7 mouse cellular contexts compared by ENCODE assay signal in the genomic region with DNA sequence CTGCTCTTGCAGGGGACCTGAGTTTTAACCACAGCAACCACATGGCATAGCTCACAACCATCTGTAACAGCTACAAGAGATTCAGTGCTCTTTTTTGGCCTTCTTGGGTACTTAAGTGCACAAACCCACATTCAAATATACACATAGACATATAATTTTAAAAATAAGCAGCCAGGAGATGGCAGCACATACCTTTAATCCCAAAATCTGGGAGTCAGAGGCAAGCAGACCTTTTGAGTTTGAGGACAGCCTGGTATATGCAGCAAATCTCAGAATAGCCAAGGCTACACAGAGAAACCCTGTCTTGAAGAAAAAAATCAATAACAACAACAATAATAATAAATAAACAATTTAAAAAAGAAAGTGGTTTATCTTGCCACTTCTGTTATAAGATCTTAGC.
DNase-seq lines count a peak whose midpoint lies in the region; ATAC-seq and TF ChIP-seq lines count a peak whose summit lies in the region.
"Not testable (repeated sequence)": the region's sequence is repeated elsewhere in the genome, so short reads cannot be mapped to it uniquely, and the experiment has no call there.

No protein-coding gene starts in this region.

- H3K4me2 ChIP-seq in hindbrain, postnatal 0 days (ENCODE audit: low read depth, low read length); kidney, postnatal 0 days (ENCODE audit: low read length); stomach, postnatal 0 days (replicated peaks; ENCODE audit: low read depth): not testable (repeated sequence)

- H3K4me1 ChIP-seq in hindbrain, postnatal 0 days (ENCODE audit: insufficient read depth, low read length); kidney, postnatal 0 days (replicated peaks; ENCODE audit: insufficient read depth, low read length); stomach, postnatal 0 days (replicated peaks; ENCODE audit: control insufficient read depth, insufficient read depth): not testable (repeated sequence)

- H3K4me3 ChIP-seq in hindbrain, postnatal 0 days (ENCODE audit: low read length); kidney, postnatal 0 days (replicated peaks; ENCODE audit: low read depth, low read length); left cerebral cortex, adult 2 months; stomach, postnatal 0 days (ENCODE audit: low read depth, low read length): not testable (repeated sequence)

- not testable (repeated sequence) for H3K9ac ChIP-seq in hindbrain, postnatal 0 days (replicated peaks; ENCODE audit: low read length); kidney, postnatal 0 days (ENCODE audit: low read depth, low read length); stomach, postnatal 0 days (ENCODE audit: low read length)

- not testable (repeated sequence) for ATAC-seq in hindbrain, postnatal 0 days; kidney, postnatal 0 days (replicated peaks; ENCODE audit: low FRiP score, low read depth); stomach, postnatal 0 days (ENCODE audit: low FRiP score, low TSS enrichment)

- intact Hi-C loops in left cerebral cortex, adult 2 months (cut with DNase I): loop anchor here (1.0 kb wide), 1 partner anchor 73 kb away; no protein-coding TSS in a partner anchor

- not testable (repeated sequence) for H3K9me3 ChIP-seq in hindbrain, postnatal 0 days (ENCODE audit: low read length); kidney, postnatal 0 days (replicated peaks; ENCODE audit: low read length); stomach, postnatal 0 days (ENCODE audit: control insufficient read depth, low read length)

- not testable (repeated sequence) for H3K27me3 ChIP-seq in hindbrain, postnatal 0 days (ENCODE audit: insufficient read depth, low read length); kidney, postnatal 0 days (ENCODE audit: insufficient read depth, low read length); stomach, postnatal 0 days (ENCODE audit: control insufficient read depth, insufficient read depth, low read length)

- not testable (repeated sequence) for TF ChIP-seq EP300 in stomach, postnatal 0 days (optimal IDR thresholded peaks at IDR 0.05)

- H3K36me3 ChIP-seq in hindbrain, postnatal 0 days (ENCODE audit: insufficient read depth, low read length); kidney, postnatal 0 days (ENCODE audit: insufficient read depth, low read length); stomach, postnatal 0 days (ENCODE audit: control insufficient read depth, insufficient read depth, low read length): not testable (repeated sequence)

- H3K27ac ChIP-seq in hindbrain, postnatal 0 days; kidney, postnatal 0 days; left cerebral cortex, adult 2 months; stomach, postnatal 0 days (replicated peaks): not testable (repeated sequence)

- peak; percentile 51 for DNase-seq in 416B (ENCODE audit: low read depth)
- peak; percentile 12 for DNase-seq in brain, adult 2 months (ENCODE audit: low read depth, low spot score)
- DNase-seq in heart, adult 11 months: peak; percentile 3
- not testable (repeated sequence) for DNase-seq in hindbrain, postnatal 0 days (ENCODE audit: low spot score); kidney, postnatal 0 days (ENCODE audit: low spot score); left cerebral cortex, adult 2 months (ENCODE audit: extremely low spot score in 1 of 2, low spot score in 2 of 2); stomach, postnatal 0 days (ENCODE audit: low spot score)

- TF ChIP-seq CTCF in hindbrain, postnatal 0 days (IDR thresholded peaks at IDR 0.05; ENCODE audit: low read depth): peak; percentile 32; the same call in 1 of the 2 replicates
- peak; percentile 40; the same call in 1 of the 2 replicates for TF ChIP-seq CTCF in kidney, postnatal 0 days (IDR thresholded peaks at IDR 0.05; ENCODE audit: low read depth)
- TF ChIP-seq CTCF in left cerebral cortex, adult 2 months (IDR thresholded peaks at IDR 0.05): peak; percentile 18
- TF ChIP-seq CTCF in stomach, postnatal 0 days (IDR thresholded peaks at IDR 0.05; ENCODE audit: low read depth): peak; percentile 41
